Mouse (Mus musculus) forebrain, embryonic 15.5 days (tissue): Measurements from ENCODE around the gene Txndc15. TPM values are rescaled to one million over a fixed set of nuclear protein-coding genes. Genes with fewer than 3 reads are reported as not detected.
"Not testable (repeated sequence)": the region's sequence is repeated elsewhere in the genome, so short reads cannot be mapped to it uniquely, and the experiment has no call there.

Experiments
- ATAC-seq: fragments of 200-750 bp; cut with Nextera tagmentation; replicated peaks from 2 replicates; pipeline ENCODE4 v1.8.0; 2017; ENCODE audit warnings: mild to moderate bottlenecking, moderate TSS enrichment, moderate library complexity
- H3K27ac ChIP-seq: fragments of 300-500 bp; sonication (generic); replicated peaks from 2 replicates; pipeline ENCODE4 v1.5.1; 2015; ENCODE audit warnings: mild to moderate bottlenecking, inconsistent platforms
- H3K27me3 ChIP-seq: fragments of 300-500 bp; sonication (generic); 2 replicates; pipeline ENCODE4 v1.6.1; 2015; ENCODE audit warnings: inconsistent platforms
- H3K36me3 ChIP-seq: fragments of 300-500 bp; sonication (generic); 2 replicates; pipeline ENCODE4 v1.6.1; 2015; ENCODE audit warnings: mild to moderate bottlenecking, inconsistent platforms
- H3K4me1 ChIP-seq: fragments of 300-500 bp; sonication (generic); 2 replicates; pipeline ENCODE4 v1.6.1; 2015; ENCODE audit warnings: inconsistent platforms
- H3K4me2 ChIP-seq: fragments of 300-500 bp; sonication (generic); replicated peaks from 2 replicates; pipeline ENCODE4 v1.6.1; 2015; ENCODE audit warnings: mild to moderate bottlenecking, inconsistent platforms
- H3K4me3 ChIP-seq: fragments of 300-500 bp; sonication (generic); 2 replicates; pipeline ENCODE4 v1.5.1; 2015; ENCODE audit warnings: mild to moderate bottlenecking, inconsistent platforms
- H3K9ac ChIP-seq: fragments of 300-500 bp; sonication (generic); replicated peaks from 2 replicates; pipeline ENCODE4 v1.6.1; 2015; ENCODE audit warnings: mild to moderate bottlenecking, inconsistent platforms
- H3K9me3 ChIP-seq: fragments of 300-500 bp; sonication (generic); 2 replicates; pipeline ENCODE4 v1.6.1; 2016; ENCODE audit warnings: inconsistent platforms
- WGBS: fragments of 180-500 bp; shearing (Covaris S2); methylation state at CpG from one replicate; pipeline ENCODE4 v1.1.7; 2015; ENCODE audit warnings: mixed read lengths; 5-methylcytosine and 5-hydroxymethylcytosine counted together
- polyA plus RNA-seq: library from polyadenylated mRNA; unstranded; fragments of >200 nt; fragmentation: Nextera tagmentation; extraction: Ambion mirVana; gene quantifications from 2 replicates; pipeline ENCODE4 v1.2.1, GENCODE M21; 2015

Gene Txndc15
- polyA plus RNA-seq, 1 experiment from 2014 or later: 121 TPM

DNA sequence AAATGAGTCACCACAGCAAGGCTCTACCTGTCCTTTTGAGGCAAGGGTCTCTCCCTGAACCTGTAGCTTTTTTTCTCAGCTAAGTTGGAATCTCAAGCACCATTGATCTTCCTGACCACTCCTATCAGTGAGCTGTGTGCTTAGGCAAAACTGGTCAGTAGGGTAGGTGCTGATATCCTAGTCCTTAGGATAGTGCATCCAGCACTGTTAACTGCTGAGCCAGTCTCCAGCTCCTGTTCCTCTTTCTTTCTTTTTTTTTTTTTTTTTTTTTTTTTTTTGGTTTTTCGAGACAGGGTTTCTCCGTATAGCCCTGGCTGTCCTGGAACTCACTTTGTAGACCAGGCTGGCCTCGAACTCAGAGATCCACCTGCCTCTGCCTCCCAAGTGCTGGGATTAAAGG lies 18.5 kb upstream of the Txndc15 start:
- H3K36me3 ChIP-seq: peaks cover 23% of the 10 kb centered on the region
- WGBS: 100% methylated on average over 1 of the region's 3 CpGs
- H3K27me3 ChIP-seq, H3K4me2 ChIP-seq, ATAC-seq, H3K4me3 ChIP-seq, H3K27ac ChIP-seq, H3K9ac ChIP-seq, H3K9me3 ChIP-seq: not testable (repeated sequence)
- H3K4me1 ChIP-seq: peaks cover 33% of the 10 kb centered on the region

DNA sequence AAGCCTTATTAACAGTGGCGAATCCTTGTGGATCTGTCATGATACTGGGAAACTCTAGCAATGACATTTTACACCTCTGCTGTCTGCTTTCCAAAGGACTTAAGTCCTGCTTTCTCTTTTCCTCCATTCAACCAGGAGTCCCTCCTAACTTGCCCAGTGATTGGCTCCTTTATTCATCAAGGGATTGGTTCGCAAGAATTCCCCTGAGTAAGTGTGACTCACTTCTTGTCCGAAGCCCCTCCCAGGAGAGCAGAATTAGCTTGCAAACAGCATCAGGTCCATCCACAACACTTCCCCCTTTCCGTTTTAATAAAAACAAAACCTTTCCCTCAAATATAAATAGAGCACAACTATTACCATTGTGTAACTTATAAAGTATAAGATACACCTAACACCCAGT lies 10.1 kb upstream of the Txndc15 start:
- WGBS: 82% methylated on average over 4 of the region's 4 CpGs
- Histone ChIP-seq H3K36me3 (peaks cover 44% of the 10 kb centered on the region), H3K4me2 (no peak overlapping the region), H3K4me3 (no peak overlapping the region), H3K4me1 (no peaks in the 10 kb centered on the region), H3K27ac (no peak overlapping the region), H3K9me3 (no peaks in the 10 kb centered on the region), H3K9ac (no peak overlapping the region), H3K27me3 (no peaks in the 10 kb centered on the region)
- ATAC-seq: no peak

- ATAC-seq: no peak
Measured at GRCm38 (mm10) chr13:55712846-55713245, 1.6 kb upstream of the Txndc15 start.

DNA sequence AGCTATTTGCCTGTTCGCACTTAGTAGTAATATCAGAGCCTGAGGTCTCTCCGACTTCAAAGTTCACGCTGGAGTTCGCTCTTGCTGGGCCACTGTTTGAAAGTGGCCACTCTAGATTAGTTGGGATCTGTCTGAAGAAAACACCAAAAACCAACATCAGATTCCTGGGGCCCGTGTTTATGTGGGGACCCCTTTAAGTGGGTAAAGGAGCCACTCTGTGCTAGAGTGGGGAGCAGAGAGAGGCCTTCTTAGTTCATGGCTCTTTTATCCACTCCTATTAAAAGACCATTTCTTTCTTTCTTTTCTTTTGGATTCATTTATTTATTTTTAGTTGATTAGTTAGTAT lies 690 bp downstream of the Txndc15 start:
- 5% methylated on average over 5 of the region's 5 CpGs for WGBS
- Histone ChIP-seq H3K9me3 (no peaks in the 10 kb centered on the region), H3K27ac (peak overlapping the region; percentile 93), H3K27me3 (no peaks in the 10 kb centered on the region), H3K4me1 (peaks cover 24% of the 10 kb centered on the region), H3K9ac (peak overlapping the region; percentile 91), H3K4me3 (peak overlapping the region; percentile 78), H3K4me2 (peak overlapping the region; percentile 60), H3K36me3 (peaks cover 24% of the 10 kb centered on the region)
- ATAC-seq: peak; percentile 11; the same call in 1 of the 2 replicates

More at GRCm38 (mm10) chr13:55712846-55713245, 1.6 kb upstream of the Txndc15 start:
- H3K4me1 ChIP-seq: peaks cover 22% of the 10 kb centered on the region
- H3K9me3 ChIP-seq: no peaks in the 10 kb centered on the region
- H3K4me3 ChIP-seq: no peak overlapping the region
- H3K9ac ChIP-seq: no peak overlapping the region
- H3K27ac ChIP-seq: no peak overlapping the region
- 90% methylated on average over 3 of the region's 3 CpGs for WGBS
- H3K27me3 ChIP-seq: no peaks in the 10 kb centered on the region
- peaks cover 3% of the 10 kb centered on the region; the same call in 1 of the 2 replicates for H3K36me3 ChIP-seq
- H3K4me2 ChIP-seq: no peak overlapping the region

DNA sequence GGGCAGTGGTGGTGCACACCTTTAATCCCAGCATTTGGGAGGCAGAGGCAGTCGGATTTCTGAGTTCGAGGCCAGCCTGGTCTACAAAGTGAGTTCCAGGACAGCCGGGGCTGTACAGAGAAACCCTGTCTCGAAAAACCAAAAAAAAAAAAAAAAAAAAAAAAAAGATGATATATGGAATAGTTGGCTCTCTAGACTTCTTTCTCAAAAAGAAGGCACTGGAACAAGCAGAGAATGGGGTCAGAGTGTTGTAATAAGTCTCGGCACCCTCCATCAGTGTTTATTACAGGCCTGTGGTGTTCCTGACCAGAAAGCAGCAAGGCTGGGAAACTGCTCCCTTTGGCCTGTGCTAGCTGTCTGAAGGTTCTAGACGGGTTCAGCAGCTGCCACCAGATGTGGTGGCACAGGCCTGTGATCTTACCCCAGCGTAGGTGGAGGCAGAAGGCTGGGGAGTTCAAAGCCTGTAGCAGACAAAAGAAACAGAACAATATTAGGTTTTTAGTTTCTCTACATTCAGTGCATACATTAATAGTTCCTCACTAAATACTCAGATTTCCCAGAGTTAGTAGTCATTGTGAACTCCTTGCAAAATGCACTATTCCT lies 1.6 kb downstream of the Txndc15 start:
- H3K4me1 ChIP-seq: peaks cover 24% of the 10 kb centered on the region
- H3K9ac ChIP-seq: 0 out of 2 replicates have a peak overlapping the region, but pooled peaks have one; percentile 30
- no peaks in the 10 kb centered on the region for H3K27me3 ChIP-seq
- H3K27ac ChIP-seq: no peak overlapping the region
- peak overlapping the region; percentile 78 for H3K4me3 ChIP-seq
- no peaks in the 10 kb centered on the region for H3K9me3 ChIP-seq
- WGBS: 84% methylated on average over 7 of the region's 7 CpGs
- peaks cover 27% of the 10 kb centered on the region for H3K36me3 ChIP-seq
- H3K4me2 ChIP-seq: peak overlapping the region; percentile 60
- no peak for ATAC-seq

DNA sequence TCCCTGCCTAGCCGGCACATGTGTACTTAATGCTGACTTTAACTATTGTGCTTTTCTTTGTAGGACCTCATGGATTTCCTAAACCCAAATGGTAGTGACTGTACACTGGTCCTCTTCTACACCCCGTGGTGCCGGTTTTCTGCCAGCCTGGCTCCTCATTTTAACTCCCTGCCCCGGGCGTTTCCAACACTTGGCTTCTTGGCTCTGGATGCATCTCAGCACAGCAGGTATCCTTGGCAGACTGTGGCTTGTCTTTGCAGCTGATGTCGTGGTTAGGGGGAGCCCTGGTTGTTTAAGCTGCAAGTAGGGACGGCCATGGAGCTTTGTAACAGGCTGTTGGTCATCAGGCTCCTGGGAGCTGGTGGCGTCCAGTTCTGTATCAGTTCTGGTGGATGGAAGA lies 7.1 kb downstream of the Txndc15 start:
- H3K36me3 ChIP-seq: peaks cover 44% of the 10 kb centered on the region
- H3K4me3 ChIP-seq: no peak overlapping the region
- no peak overlapping the region for H3K4me2 ChIP-seq
- 69% methylated on average over 8 of the region's 8 CpGs for WGBS
- no peak overlapping the region for H3K9ac ChIP-seq
- no peak overlapping the region for H3K27ac ChIP-seq
- no peaks in the 10 kb centered on the region for H3K9me3 ChIP-seq
- no peaks in the 10 kb centered on the region for H3K27me3 ChIP-seq
- H3K4me1 ChIP-seq: peaks cover 7% of the 10 kb centered on the region; the same call in 1 of the 2 replicates
- ATAC-seq: no peak

DNA sequence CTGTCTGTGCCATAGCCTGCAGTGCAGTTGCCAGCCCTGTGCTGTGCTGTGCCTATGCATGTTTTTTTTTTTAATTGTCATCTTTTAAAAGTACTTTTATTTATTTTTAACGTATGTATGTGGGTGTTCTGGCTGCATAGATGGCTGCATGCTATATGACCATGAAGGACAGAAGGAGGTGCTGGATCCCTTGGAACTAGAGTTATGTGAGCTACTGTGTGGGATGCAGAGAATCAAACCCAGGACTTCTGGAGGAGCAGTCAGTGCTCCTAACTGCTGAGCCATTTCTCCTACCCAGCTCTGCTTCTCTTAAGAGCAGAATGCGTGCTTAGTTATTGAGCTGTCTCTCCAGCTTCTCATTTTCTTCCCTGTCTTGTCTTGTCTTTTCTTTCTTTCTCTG lies 7.5 kb downstream of the Txndc15 start:
- peaks cover 44% of the 10 kb centered on the region for H3K36me3 ChIP-seq
- H3K4me1 ChIP-seq: peaks cover 4% of the 10 kb centered on the region; the same call in 1 of the 2 replicates
- WGBS: 96% methylated on average over 2 of the region's 2 CpGs
- H3K4me2 ChIP-seq: no peak overlapping the region
- no peak for ATAC-seq
- H3K4me3 ChIP-seq: no peak overlapping the region
- no peaks in the 10 kb centered on the region for H3K27me3 ChIP-seq
- H3K9ac ChIP-seq: no peak overlapping the region
- H3K9me3 ChIP-seq: no peaks in the 10 kb centered on the region
- no peak overlapping the region for H3K27ac ChIP-seq

- peak overlapping the region; percentile 68 for H3K9ac ChIP-seq
- 5% methylated on average over 4 of the region's 4 CpGs for WGBS
- no peaks in the 10 kb centered on the region for H3K9me3 ChIP-seq
- H3K4me2 ChIP-seq: peak overlapping the region; percentile 64
- peaks cover 3% of the 10 kb centered on the region; the same call in 1 of the 2 replicates for H3K4me1 ChIP-seq
- peak overlapping the region; percentile 93 for H3K27ac ChIP-seq
- peaks cover 16% of the 10 kb centered on the region for H3K36me3 ChIP-seq
- peak overlapping the region; percentile 50 for H3K4me3 ChIP-seq
- no peak for ATAC-seq
- H3K27me3 ChIP-seq: no peaks in the 10 kb centered on the region
Measured at GRCm38 (mm10) chr13:55726598-55727119, 12.2 kb downstream of the Txndc15 start.

DNA sequence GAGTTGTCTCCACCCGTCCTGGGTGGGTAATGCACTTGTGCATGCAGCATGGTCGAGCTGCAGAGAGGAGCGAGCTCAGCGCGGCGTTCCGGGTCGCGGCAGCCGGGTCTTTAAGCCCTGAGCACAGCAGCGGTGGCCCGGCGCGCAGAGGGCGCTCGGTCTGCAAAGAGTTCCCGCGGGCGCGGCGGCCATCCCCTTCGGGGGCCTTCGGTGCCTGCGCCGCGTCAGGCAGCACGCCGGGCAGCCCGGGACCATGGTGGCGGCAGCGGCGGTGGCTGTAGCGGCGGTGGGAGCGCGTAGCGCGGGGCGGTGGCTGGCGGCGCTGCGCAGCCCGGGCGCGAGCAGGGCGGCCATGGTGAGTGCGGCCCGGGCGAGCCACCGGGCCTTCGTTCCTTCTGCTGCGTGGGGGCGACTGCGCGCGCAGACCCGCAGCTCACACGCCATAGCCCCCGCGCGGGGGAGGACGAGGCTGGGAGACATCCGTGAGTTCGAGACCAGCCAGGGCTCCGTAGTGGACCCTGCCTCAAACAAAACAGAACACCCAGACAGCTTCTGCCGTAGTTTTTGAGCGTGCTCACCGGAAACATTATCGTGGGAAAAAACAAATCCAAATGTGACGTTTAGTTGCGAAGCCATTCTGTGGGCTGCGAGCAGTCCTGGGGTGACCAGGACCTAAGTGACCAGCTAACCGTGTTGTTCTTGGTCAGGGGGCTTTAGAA lies 12.8 kb downstream of the Txndc15 start, which contains the start of gene Pcbd2:
TSS of gene Pcbd2 (plus strand) at position 249 of the 719 bp plus-strand sequence.
- under 1% methylated on average over 50 of the region's 73 CpGs for WGBS
- Histone ChIP-seq H3K4me2 (peak within 1 kb of the TSS; percentile 64), H3K27me3 (no peaks in the 10 kb centered on the region), H3K36me3 (peaks cover 16% of the 10 kb centered on the region), H3K9me3 (no peaks in the 10 kb centered on the region), H3K9ac (peak within 1 kb of the TSS; percentile 68), H3K27ac (peak within 1 kb of the TSS; percentile 93), H3K4me1 (peaks cover 3% of the 10 kb centered on the region; the same call in 1 of the 2 replicates), H3K4me3 (peak within 1 kb of the TSS; percentile 50)
- ATAC-seq: peak; percentile 93

- 3% methylated on average over 19 of the region's 19 CpGs for WGBS
- H3K9me3 ChIP-seq: no peaks in the 10 kb centered on the region
- H3K27ac ChIP-seq: peak overlapping the region; percentile 93
- ATAC-seq: peak; percentile 74
- H3K4me3 ChIP-seq: peak overlapping the region; percentile 50
- H3K36me3 ChIP-seq: peaks cover 13% of the 10 kb centered on the region
- peak overlapping the region; percentile 68 for H3K9ac ChIP-seq
- peaks cover 3% of the 10 kb centered on the region; the same call in 1 of the 2 replicates for H3K4me1 ChIP-seq
- peak overlapping the region; percentile 64 for H3K4me2 ChIP-seq
- H3K27me3 ChIP-seq: no peaks in the 10 kb centered on the region
Measured at GRCm38 (mm10) chr13:55727839-55728238, 13.4 kb downstream of the Txndc15 start.

DNA sequence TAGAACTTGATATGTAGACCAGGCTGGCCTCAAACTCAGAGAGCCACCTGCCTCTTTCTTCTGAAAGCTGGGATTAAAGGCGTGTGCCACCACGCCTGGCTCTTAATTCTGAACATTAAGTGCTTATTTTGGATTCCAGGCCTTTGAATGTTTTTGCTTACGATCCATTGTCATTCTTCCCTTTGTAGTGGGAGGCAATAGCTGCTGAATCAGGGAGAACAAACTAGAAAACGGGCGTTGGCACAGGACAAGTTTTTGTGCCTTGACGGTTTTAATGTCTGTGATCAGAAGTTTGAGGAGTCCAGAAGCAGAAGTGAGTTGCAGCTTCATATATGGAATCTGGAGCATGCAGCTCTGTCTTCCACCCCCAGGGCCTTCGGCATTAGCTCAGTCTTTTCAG lies 16.3 kb downstream of the Txndc15 start:
- ATAC-seq: no peak
- H3K4me1 ChIP-seq: peaks cover 3% of the 10 kb centered on the region; the same call in 1 of the 2 replicates
- H3K9ac ChIP-seq: no peak overlapping the region
- no peak overlapping the region for H3K27ac ChIP-seq
- H3K4me2 ChIP-seq: no peak overlapping the region
- 86% methylated on average over 7 of the region's 7 CpGs for WGBS
- H3K4me3 ChIP-seq: no peak overlapping the region
- no peaks in the 10 kb centered on the region for H3K9me3 ChIP-seq
- H3K27me3 ChIP-seq: no peaks in the 10 kb centered on the region
- H3K36me3 ChIP-seq: peaks cover 1% of the 10 kb centered on the region; the same call in 1 of the 2 replicates

- no peak overlapping the region for H3K9ac ChIP-seq
- no peak overlapping the region for H3K4me2 ChIP-seq
- H3K9me3 ChIP-seq: no peaks in the 10 kb centered on the region
- no peak overlapping the region for H3K27ac ChIP-seq
- no peak overlapping the region for H3K4me3 ChIP-seq
- no peak for ATAC-seq
- peaks cover 3% of the 10 kb centered on the region; the same call in 1 of the 2 replicates for H3K4me1 ChIP-seq
- WGBS: 86% methylated on average over 2 of the region's 2 CpGs
- no peaks in the 10 kb centered on the region for H3K27me3 ChIP-seq
- no peaks in the 10 kb centered on the region for H3K36me3 ChIP-seq
Measured at GRCm38 (mm10) chr13:55732121-55732520, 17.7 kb downstream of the Txndc15 start.
